Mouse (Mus musculus): ENCODE results near the gene Sema5a. TPM values are rescaled to one million over a fixed set of nuclear protein-coding genes. Genes with fewer than 3 reads are reported as not detected.

Gene Sema5a
- total RNA-seq, 2 experiments from 2014 or later, result 29.5 to 30.7 TPM

DNA sequence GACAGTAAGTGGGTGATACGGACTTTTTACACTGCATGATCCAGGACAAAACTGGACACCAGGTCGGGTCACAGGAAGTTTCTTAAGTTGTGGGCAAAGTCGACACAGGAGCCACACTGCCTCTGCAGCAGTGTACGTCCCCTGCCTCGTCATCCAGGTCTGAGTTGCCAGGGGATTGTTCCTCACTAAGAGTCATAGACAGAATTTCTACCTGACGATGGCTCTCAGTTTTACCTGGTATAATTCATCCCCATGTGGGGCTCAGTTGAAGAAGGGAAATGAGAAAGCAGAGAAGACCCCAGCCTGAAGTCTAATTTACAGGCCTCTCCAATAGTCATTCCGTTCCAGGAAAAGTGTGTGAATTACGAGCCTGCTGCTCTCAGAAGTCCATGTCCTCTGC, 66.2 kb downstream of the Sema5a start:
- no peak for DNase-seq

DNA sequence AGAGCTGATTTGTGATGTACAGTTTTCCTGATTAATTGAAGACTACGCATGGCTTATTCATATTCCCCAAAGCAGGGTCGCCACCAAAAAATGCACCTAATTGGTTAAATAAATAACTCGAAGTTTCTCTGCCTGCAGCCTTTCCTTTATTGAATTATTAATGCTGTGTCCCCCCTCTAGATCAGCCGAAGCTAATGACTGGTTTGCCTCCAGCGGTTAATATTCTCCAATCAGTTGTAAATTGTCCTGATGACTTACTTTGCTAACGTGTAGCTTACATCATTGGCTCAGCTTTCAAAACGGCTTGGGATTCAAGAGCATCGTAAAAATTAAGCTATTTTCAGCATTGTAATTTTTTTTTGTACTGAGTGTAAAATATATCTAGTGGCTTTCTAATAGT, 66.7 kb downstream of the Sema5a start:
- DNase-seq, result no peak

- DNase-seq, result no peak
Measured at GRCm38 (mm10) chr15:32317074-32317473, 72.5 kb downstream of the Sema5a start.

- DNase-seq, result no peak
Measured at GRCm38 (mm10) chr15:32320739-32321138, 76.1 kb downstream of the Sema5a start.

DNA sequence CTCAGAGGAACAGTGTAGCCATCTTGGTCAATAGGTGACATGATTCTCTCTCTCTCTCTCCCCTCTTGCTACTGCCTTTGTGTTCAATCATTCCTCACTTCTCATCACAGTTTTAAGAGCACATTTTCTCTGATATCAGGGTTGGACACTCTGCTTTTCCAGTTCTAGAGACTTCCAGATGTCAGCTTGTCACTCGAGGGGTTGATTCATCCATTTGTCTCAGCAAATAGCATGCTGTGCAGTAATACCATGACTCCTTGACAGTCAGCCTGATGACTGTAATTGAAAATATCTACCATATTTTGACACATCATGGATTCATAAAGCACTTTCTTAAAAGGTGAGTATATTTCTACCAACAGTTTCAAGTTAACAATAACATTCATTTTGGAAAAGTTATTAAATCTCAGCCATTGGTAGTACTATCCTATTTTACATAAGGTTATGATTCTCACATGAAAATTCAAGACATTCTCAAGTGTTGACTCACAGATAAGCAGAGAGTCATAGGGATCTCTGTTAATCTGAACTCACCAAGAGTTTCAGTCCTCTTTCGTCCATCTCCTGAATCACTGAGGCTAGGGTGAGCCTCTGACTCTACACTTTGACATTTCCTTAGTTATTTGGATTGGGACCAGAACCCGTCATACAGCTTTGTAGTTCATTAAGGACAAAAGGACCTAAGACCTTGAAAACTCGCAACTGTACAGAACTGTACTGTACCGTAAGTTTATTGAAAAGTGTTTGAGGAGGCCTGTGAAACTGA, 78.0 kb downstream of the Sema5a start:
- no peak for DNase-seq

DNA sequence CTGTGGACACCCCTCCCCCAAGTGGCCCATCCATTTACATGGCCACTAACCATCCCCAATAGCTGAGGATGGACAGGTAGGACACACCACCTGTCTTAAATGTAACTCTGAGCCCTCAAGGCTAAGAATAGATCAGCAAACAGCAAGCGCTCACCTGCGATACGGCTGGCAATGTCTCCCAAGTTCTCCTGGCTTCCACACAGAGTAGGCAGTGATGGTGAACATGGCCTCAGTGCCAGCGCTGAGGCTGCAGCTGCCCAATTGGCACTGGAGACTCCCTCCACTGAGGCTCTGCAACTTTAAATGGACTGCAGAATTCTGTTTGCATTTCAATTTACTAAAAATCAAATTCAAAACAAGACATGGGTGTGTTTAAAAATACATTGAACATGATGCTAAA, 78.6 kb downstream of the Sema5a start:
- no peak for DNase-seq

- DNase-seq, result no peak
Measured at GRCm38 (mm10) chr15:32324105-32324504, 79.5 kb downstream of the Sema5a start.

- DNase-seq, result no peak
Measured at GRCm38 (mm10) chr15:32328370-32329004, 83.9 kb downstream of the Sema5a start.

- DNase-seq, result no peak
Measured at GRCm38 (mm10) chr15:32329670-32330330, 85.2 kb downstream of the Sema5a start.

- no peak for DNase-seq
Measured at GRCm38 (mm10) chr15:32330427-32330826, 85.8 kb downstream of the Sema5a start.

DNA sequence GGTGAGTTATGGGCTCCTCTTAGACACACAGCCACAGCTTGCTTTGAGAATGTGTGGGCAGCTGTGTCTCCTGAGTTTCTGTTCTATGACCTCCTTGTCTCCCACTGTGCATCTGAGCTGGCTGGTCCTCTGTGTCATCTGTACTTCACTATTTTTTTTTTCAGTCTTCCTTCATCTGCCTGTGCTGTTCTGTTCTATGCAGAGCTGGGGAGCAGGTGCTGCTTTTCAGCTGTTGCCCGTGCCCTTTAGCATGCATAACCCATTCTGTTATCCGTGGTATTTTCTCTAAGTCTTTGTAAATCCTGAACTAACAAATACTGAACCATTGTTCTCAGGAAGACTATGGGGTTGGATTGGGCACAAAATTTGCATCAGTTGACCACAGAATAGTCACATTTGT, 86.4 kb downstream of the Sema5a start:
- no peak for DNase-seq

DNA sequence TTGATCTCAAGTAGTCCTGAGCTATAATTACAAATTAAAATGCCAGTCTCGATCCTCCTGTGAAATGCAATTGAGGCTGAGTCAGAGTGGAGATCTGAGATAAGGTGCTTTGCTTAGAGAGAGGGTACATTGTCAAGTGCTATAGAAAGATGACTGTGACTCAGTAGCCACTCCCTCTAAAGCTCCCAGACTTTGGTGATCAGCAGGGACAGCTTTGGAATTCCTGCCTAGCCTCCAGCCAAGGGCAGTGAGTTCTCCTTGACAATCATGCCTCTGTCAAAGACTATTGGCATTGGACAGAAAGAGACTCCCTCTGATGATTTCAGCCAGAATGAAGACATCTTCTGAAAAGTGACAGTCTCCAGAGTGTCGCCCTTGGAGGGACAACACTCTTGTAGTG, 88.8 kb downstream of the Sema5a start:
- DNase-seq, result no peak

- DNase-seq, result no peak
Measured at GRCm38 (mm10) chr15:32337810-32338209, 93.2 kb downstream of the Sema5a start.

DNA sequence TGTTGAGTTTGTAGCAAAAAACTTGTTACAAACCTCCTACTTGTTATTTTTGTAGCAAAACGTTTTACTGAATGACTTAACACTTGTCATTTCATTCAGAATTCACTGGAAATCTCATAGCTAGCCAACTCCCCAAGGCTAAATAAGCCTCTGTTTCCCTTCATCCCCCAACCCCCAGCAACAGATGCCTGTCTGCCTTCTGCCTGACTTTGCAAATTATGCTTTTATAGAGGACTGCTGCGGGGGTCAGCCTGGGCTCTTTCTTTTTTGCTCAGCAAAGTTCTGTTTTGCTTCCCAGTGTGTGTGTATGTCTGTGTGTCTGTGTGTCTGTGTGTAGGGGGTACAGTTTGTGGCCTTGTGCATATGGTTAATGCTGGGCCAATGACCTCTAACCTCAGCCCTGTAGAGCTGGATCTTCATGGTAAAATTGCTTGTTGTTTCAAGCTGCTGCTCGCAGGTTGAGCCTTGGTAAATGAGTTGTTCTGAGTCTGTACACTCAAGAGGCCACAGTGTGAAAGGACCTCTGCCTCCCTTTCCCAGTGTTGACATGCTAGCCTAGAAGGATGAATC, 94.2 kb downstream of the Sema5a start:
- DNase-seq, result no peak

- DNase-seq, result no peak
Measured at GRCm38 (mm10) chr15:32339426-32339825, 94.8 kb downstream of the Sema5a start.

DNA sequence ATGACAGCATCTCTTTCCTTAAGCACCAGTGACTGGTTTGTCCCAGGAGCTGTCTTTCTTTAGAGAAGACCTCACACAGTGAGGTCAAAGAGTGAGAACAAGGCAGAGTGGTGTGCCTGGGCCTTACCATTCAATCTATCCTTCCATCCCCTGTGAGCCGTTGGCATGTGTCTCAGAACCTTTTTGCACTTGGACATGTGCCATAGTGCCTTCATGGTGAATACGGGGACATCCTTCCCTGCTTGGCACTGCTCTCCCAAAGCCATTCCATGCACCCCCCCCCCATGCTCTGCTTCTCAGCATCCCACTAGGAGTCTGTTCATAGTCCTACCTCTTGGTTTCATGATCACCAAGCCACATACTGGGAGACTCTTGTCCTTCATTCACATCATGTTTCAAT, 96.8 kb downstream of the Sema5a start:
- no peak for DNase-seq

DNA sequence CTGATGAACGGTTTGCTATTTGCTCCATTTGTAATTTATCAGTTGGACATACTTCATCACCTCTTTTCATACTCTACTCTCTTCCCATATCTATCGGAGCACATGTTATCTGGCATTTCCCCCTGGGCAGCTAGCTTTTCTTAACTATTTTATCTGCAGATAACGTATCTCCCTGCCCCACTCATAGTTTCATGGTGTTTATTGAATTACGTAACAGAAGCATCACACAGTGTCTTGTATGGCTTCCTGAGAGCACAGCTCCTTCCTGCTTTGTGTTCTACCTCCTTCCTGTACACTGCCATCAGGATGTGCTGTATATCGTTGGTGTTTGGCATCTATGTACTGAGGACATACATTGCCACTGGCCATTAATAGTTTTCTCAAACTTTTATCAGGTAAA, 98.9 kb downstream of the Sema5a start:
- DNase-seq, result no peak

- no peak for DNase-seq
Measured at GRCm38 (mm10) chr15:32347315-32347714, 102.7 kb downstream of the Sema5a start.

GRCm38 (mm10) chr15:32349276-32349675, 104.7 kb downstream of the Sema5a start:
- no peak for DNase-seq

DNA sequence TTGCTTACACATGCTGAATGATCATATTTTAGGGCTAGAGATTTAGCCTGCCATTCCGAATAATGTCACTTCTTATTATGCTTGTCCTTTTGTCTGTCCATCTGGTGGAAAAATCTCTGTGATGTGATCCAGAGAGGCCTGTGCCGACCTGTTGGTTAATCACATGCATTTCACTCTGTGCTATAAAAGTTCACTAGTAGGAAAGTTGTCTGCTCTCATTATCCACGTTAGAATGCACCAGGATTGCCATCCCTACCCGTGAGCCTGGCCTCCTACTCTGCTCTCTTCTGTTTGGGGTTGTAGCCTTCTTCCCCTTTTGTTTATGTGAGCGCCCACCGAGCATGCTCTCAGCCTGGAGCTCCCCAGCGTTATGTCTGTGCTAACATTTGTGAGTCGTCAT, 108.4 kb downstream of the Sema5a start:
- DNase-seq, result no peak

- DNase-seq, result no peak
Measured at GRCm38 (mm10) chr15:32353513-32353912, 108.9 kb downstream of the Sema5a start.

DNA sequence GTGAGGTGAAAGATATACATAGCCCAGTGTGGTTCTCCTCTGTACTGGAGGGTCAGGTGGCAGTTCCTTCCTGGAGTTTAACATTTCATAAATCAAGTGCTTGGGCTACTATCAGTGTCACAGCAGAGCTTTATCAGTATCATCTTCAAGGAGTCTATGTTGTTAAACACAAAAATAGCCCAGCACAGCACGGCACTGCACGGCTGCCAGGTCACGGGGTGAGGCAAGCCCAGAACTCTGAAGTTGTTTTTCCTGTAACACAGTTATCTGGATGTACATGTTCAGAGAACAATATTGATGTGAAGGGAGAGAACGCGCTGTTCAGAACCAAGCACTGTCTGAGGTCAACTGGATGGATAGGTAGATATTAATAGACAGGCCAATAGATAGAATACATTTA, 112.2 kb downstream of the Sema5a start:
- DNase-seq, result no peak

GRCm38 (mm10) chr15:32367841-32368240, 123.2 kb downstream of the Sema5a start:
- DNase-seq, result no peak
